Mouse (Mus musculus) right cerebral cortex, postnatal 10 days (tissue): ENCODE measurements around the gene Sepsecs.

ENCODE experiments used
- DNase-seq, 2 experiments: peaks; one replicate each; pipeline ENCODE4 v3.0.0; 2021; ENCODE audit warnings: low spot score in 2 of 2

The Sepsecs gene

GRCm38 (mm10) chr5:52610306-52610705 is 59.2 kb downstream of the Sepsecs start:
- DNase-seq, result no peak

- DNase-seq, result peak in 1 of 2 experiments; percentile 52
Measured at GRCm38 (mm10) chr5:52609672-52610071, 59.8 kb downstream of the Sepsecs start.

GRCm38 (mm10) chr5:52604582-52605041 is 64.9 kb downstream of the Sepsecs start:
- DNase-seq, result no peak

GRCm38 (mm10) chr5:52590612-52591011 is 78.9 kb downstream of the Sepsecs start:
- DNase-seq, result no peak
